Mouse (Mus musculus) G1E (cell line): ENCODE measurements around the gene Krt78.

Experiments used
- CTCF ChIP-seq: IDR thresholded peaks from 2 replicates; pipeline ENCODE4 v1.5.1; 2012; ENCODE audit warnings: low read depth, low read length, inconsistent platforms, mixed read lengths
- GATA1 ChIP-seq: IDR thresholded peaks from 2 replicates; pipeline ENCODE4 v1.6.1; 2012; ENCODE audit warnings: borderline replicate concordance, low read length, inconsistent platforms, mixed read lengths
- GATA2 ChIP-seq: IDR thresholded peaks from 2 replicates; pipeline ENCODE4 v1.6.1; 2012; ENCODE audit warnings: low read depth, low read length, inconsistent platforms, borderline replicate concordance
- POLR2AphosphoS5 ChIP-seq: IDR thresholded peaks from 2 replicates; pipeline ENCODE4 v1.6.1; 2012; ENCODE audit warnings: low read depth, low read length, inconsistent platforms; ENCODE audit not compliant: insufficient replicate concordance
- TAL1 ChIP-seq: conservative IDR thresholded peaks from 2 replicates; pipeline ENCODE4 v1.6.1; 2012; ENCODE audit warnings: low read depth, low read length, inconsistent platforms, mixed read lengths

- TF ChIP-seq CTCF (no peak), GATA2 (no peak), GATA1 (no peak), TAL1 (no peak), POLR2AphosphoS5 (no peak)
Observed at GRCm38 (mm10) chr15:101929087-101929486, 25.0 kb downstream of the Krt78 start.
